Mouse (Mus musculus) MEL (cell line): ENCODE results near the gene Gm10840.

Experiments
- CTCF ChIP-seq, 3 experiments: IDR thresholded peaks in 2 of 3; conservative IDR thresholded peaks in 1 of 3; 2 replicates each; pipeline ENCODE4 v1.5.1; 2011 to 2012; ENCODE audit warnings: low read length in 3 of 3, low read depth in 2 of 3, mild to moderate bottlenecking in 2 of 3, improper control_type of control experiment in 1 of 3, inconsistent platforms in 1 of 3, mixed read lengths in 1 of 3, moderate library complexity in 1 of 3; ENCODE audit not compliant: control insufficient read depth in 1 of 3, insufficient read depth in 1 of 3, poor library complexity in 1 of 3, severe bottlenecking in 1 of 3
- EP300 ChIP-seq, 2 experiments: IDR thresholded peaks; 2 replicates each; pipeline ENCODE4 v1.6.1; 2011; ENCODE audit warnings: improper control_type of control experiment in 2 of 2, low read length in 2 of 2, low read depth in 1 of 2, mild to moderate bottlenecking in 1 of 2
- ETS1 ChIP-seq: IDR thresholded peaks from 2 replicates; pipeline ENCODE4 v1.6.1; 2012; ENCODE audit warnings: low read depth, mild to moderate bottlenecking, inconsistent platforms, low read length, improper control_type of control experiment, moderate library complexity
- GATA1 ChIP-seq: IDR thresholded peaks from 2 replicates; pipeline ENCODE4 v1.6.1; 2011; ENCODE audit warnings: low read depth, low read length, improper control_type of control experiment
- KAT2A ChIP-seq: conservative IDR thresholded peaks from 2 replicates; pipeline ENCODE4 v1.6.1; 2012; ENCODE audit warnings: low read depth, low read length, improper control_type of control experiment, inconsistent platforms
- MYC ChIP-seq: IDR thresholded peaks from 2 replicates; pipeline ENCODE4 v1.6.1; 2011; ENCODE audit warnings: low read depth, mild to moderate bottlenecking, low read length, improper control_type of control experiment, moderate library complexity
- POLR2A ChIP-seq, 2 experiments: IDR thresholded peaks; 2 replicates each; pipeline ENCODE4 v1.6.1; 2011 to 2012; ENCODE audit warnings: low read length in 2 of 2, mild to moderate bottlenecking in 2 of 2, control low read depth in 1 of 2, improper control_type of control experiment in 1 of 2, low read depth in 1 of 2, moderate library complexity in 1 of 2; ENCODE audit not compliant: control insufficient read depth in 1 of 2, insufficient read depth in 1 of 2, poor library complexity in 1 of 2
- USF2 ChIP-seq, 2 experiments: IDR thresholded peaks; 2 replicates each; pipeline ENCODE4 v1.6.1; 2011 to 2012; ENCODE audit warnings: improper control_type of control experiment in 2 of 2, low read length in 2 of 2, borderline replicate concordance in 1 of 2, inconsistent platforms in 1 of 2, low read depth in 1 of 2, mild to moderate bottlenecking in 1 of 2; ENCODE audit not compliant: insufficient read depth in 1 of 2

GRCm38 (mm10) chr11:106122736-106123135, 37.9 kb upstream of the Gm10840 start:
- TF ChIP-seq CTCF (IDR thresholded peaks at IDR 0.05 in 2 of 3, conservative IDR thresholded peaks at IDR 0.05 in 1 of 3; ENCODE audit: control insufficient read depth in 1 of 3, insufficient read depth in 1 of 3, low read depth in 2 of 3, low read length in 3 of 3, poor library complexity in 1 of 3, severe bottlenecking in 1 of 3) (no peak), KAT2A (no peak), POLR2A (IDR thresholded peaks at IDR 0.05; ENCODE audit: control insufficient read depth in 1 of 2, insufficient read depth in 1 of 2, low read depth in 1 of 2, low read length in 2 of 2, poor library complexity in 1 of 2) (no peak), USF2 (IDR thresholded peaks at IDR 0.05; ENCODE audit: borderline replicate concordance in 1 of 2, insufficient read depth in 1 of 2, low read depth in 1 of 2, low read length in 2 of 2) (no peak), EP300 (IDR thresholded peaks at IDR 0.05; ENCODE audit: low read depth in 1 of 2, low read length in 2 of 2) (peak; percentile 54 to 65; a peak in 3 of 4 replicates), GATA1 (0 out of 2 replicates have a peak, but pooled peaks have one; percentile 19), ETS1 (peak; percentile 45), MYC (peak; percentile 60; the same call in 1 of the 2 replicates)
